Mouse (Mus musculus): Measurements from ENCODE around the gene Tbx6. TPM values are rescaled to one million over a fixed set of nuclear protein-coding genes. Genes with fewer than 3 reads are reported as not detected.

Gene Tbx6
- polyA plus RNA-seq, 1 experiment from 2014 or later: 0.42 TPM

GRCm38 (mm10) chr7:126795387-126796317 is 14.4 kb downstream of the Tbx6 start:
- WGBS: 76% methylated on average over 16 of the region's 16 CpGs
- no peaks in the 10 kb centered on the region for H3K9me3 ChIP-seq (replicated peaks; ENCODE audit: control insufficient read depth, low read length)
- ATAC-seq: no peak
- no peak overlapping the region for H3K4me3 ChIP-seq (ENCODE audit: low read depth, low read length)
- no peaks in the 10 kb centered on the region for H3K27me3 ChIP-seq (replicated peaks; ENCODE audit: control insufficient read depth, insufficient read depth, low read length)
- no peak overlapping the region for H3K9ac ChIP-seq (ENCODE audit: low read length)
- H3K4me2 ChIP-seq (ENCODE audit: low read length): no peak overlapping the region
- H3K36me3 ChIP-seq (ENCODE audit: control insufficient read depth, insufficient read depth, low read length): peaks cover 29% of the 10 kb centered on the region
- peaks cover 26% of the 10 kb centered on the region for H3K4me1 ChIP-seq (ENCODE audit: control insufficient read depth, insufficient read depth, low read length)
- DNase-seq (ENCODE audit: low spot score): no peak
- no peak overlapping the region for H3K27ac ChIP-seq (ENCODE audit: low read depth, low read length)

GRCm38 (mm10) chr7:126796350-126796932 is 15.2 kb downstream of the Tbx6 start:
- 0 out of 2 replicates have a peak overlapping the region, but pooled peaks have one; percentile 90 for H3K4me2 ChIP-seq (ENCODE audit: low read length)
- WGBS: 70% methylated on average over 8 of the region's 8 CpGs
- H3K9ac ChIP-seq (ENCODE audit: low read length): no peak overlapping the region
- H3K9me3 ChIP-seq (replicated peaks; ENCODE audit: control insufficient read depth, low read length): no peaks in the 10 kb centered on the region
- no peak overlapping the region for H3K4me3 ChIP-seq (ENCODE audit: low read depth, low read length)
- H3K27me3 ChIP-seq (replicated peaks; ENCODE audit: control insufficient read depth, insufficient read depth, low read length): no peaks in the 10 kb centered on the region
- H3K36me3 ChIP-seq (ENCODE audit: control insufficient read depth, insufficient read depth, low read length): peaks cover 31% of the 10 kb centered on the region
- ATAC-seq (no peak), DNase-seq (ENCODE audit: low spot score) (peak; percentile 34)
- no peak overlapping the region for H3K27ac ChIP-seq (ENCODE audit: low read depth, low read length)
- H3K4me1 ChIP-seq (ENCODE audit: control insufficient read depth, insufficient read depth, low read length): peaks cover 19% of the 10 kb centered on the region

GRCm38 (mm10) chr7:126797411-126798126 is 16.3 kb downstream of the Tbx6 start, which contains the start of gene Fam57b:
TSS of gene Fam57b (plus strand) at chr7:126797668.
- peak within 1 kb of the TSS; percentile 90 for H3K4me2 ChIP-seq (ENCODE audit: low read length)
- peaks cover 17% of the 10 kb centered on the region for H3K4me1 ChIP-seq (ENCODE audit: control insufficient read depth, insufficient read depth, low read length)
- no peak for DNase-seq (ENCODE audit: low spot score)
- 25% methylated on average over 20 of the region's 21 CpGs for WGBS
- peaks cover 34% of the 10 kb centered on the region for H3K36me3 ChIP-seq (ENCODE audit: control insufficient read depth, insufficient read depth, low read length)
- H3K4me3 ChIP-seq (ENCODE audit: low read depth, low read length): peak within 1 kb of the TSS; percentile 70
- H3K9me3 ChIP-seq (replicated peaks; ENCODE audit: control insufficient read depth, low read length): no peaks in the 10 kb centered on the region
- H3K27me3 ChIP-seq (replicated peaks; ENCODE audit: control insufficient read depth, insufficient read depth, low read length): no peaks in the 10 kb centered on the region
- H3K9ac ChIP-seq (ENCODE audit: low read length): peak within 1 kb of the TSS; percentile 84
- no peak for ATAC-seq
- H3K27ac ChIP-seq (ENCODE audit: low read depth, low read length): peak within 1 kb of the TSS; percentile 86

- DNase-seq (ENCODE audit: low spot score) (no peak), ATAC-seq (no peak)
- Histone ChIP-seq H3K27ac (ENCODE audit: low read depth, low read length) (peak overlapping the region; percentile 86), H3K9me3 (replicated peaks; ENCODE audit: control insufficient read depth, low read length) (no peaks in the 10 kb centered on the region), H3K36me3 (ENCODE audit: control insufficient read depth, insufficient read depth, low read length) (peaks cover 41% of the 10 kb centered on the region), H3K4me1 (ENCODE audit: control insufficient read depth, insufficient read depth, low read length) (peaks cover 12% of the 10 kb centered on the region), H3K4me2 (ENCODE audit: low read length) (peak overlapping the region; percentile 90), H3K27me3 (replicated peaks; ENCODE audit: control insufficient read depth, insufficient read depth, low read length) (no peaks in the 10 kb centered on the region), H3K4me3 (ENCODE audit: low read depth, low read length) (peak overlapping the region; percentile 70), H3K9ac (ENCODE audit: low read length) (peak overlapping the region; percentile 84)
- WGBS: 1% methylated on average over 38 of the region's 40 CpGs
These were observed 17.1 kb downstream of the Tbx6 start for GRCm38 (mm10) chr7:126798127-126799049.

GRCm38 (mm10) chr7:126799050-126799467 is 17.8 kb downstream of the Tbx6 start:
- 0% methylated on average over 29 of the region's 36 CpGs for WGBS

GRCm38 (mm10) chr7:126799468-126800268 is 18.4 kb downstream of the Tbx6 start:
- DNase-seq (ENCODE audit: low spot score) (peak; percentile 95), ATAC-seq (peak; percentile 91)
- Histone ChIP-seq H3K27ac (ENCODE audit: low read depth, low read length) (peak overlapping the region; percentile 95), H3K4me3 (ENCODE audit: low read depth, low read length) (peak overlapping the region; percentile 70), H3K9ac (ENCODE audit: low read length) (peak overlapping the region; percentile 76), H3K4me1 (ENCODE audit: control insufficient read depth, insufficient read depth, low read length) (peaks cover 12% of the 10 kb centered on the region), H3K4me2 (ENCODE audit: low read length) (peak overlapping the region; percentile 90), H3K36me3 (ENCODE audit: control insufficient read depth, insufficient read depth, low read length) (peaks cover 45% of the 10 kb centered on the region), H3K9me3 (replicated peaks; ENCODE audit: control insufficient read depth, low read length) (no peaks in the 10 kb centered on the region), H3K27me3 (replicated peaks; ENCODE audit: control insufficient read depth, insufficient read depth, low read length) (no peaks in the 10 kb centered on the region)
- WGBS: 1% methylated on average over 38 of the region's 38 CpGs

More at GRCm38 (mm10) chr7:126799050-126799467, 17.8 kb downstream of the Tbx6 start:
- peaks cover 45% of the 10 kb centered on the region for H3K36me3 ChIP-seq (ENCODE audit: control insufficient read depth, insufficient read depth, low read length)
- H3K27ac ChIP-seq (ENCODE audit: low read depth, low read length): peak overlapping the region; percentile 95
- DNase-seq (ENCODE audit: low spot score) (peak; percentile 98), ATAC-seq (peak; percentile 97)
- peak overlapping the region; percentile 84 for H3K9ac ChIP-seq (ENCODE audit: low read length)
- peaks cover 12% of the 10 kb centered on the region for H3K4me1 ChIP-seq (ENCODE audit: control insufficient read depth, insufficient read depth, low read length)
- H3K4me3 ChIP-seq (ENCODE audit: low read depth, low read length): peak overlapping the region; percentile 70
- peak overlapping the region; percentile 90 for H3K4me2 ChIP-seq (ENCODE audit: low read length)
- H3K9me3 ChIP-seq (replicated peaks; ENCODE audit: control insufficient read depth, low read length): no peaks in the 10 kb centered on the region
- no peaks in the 10 kb centered on the region for H3K27me3 ChIP-seq (replicated peaks; ENCODE audit: control insufficient read depth, insufficient read depth, low read length)

- peaks cover 45% of the 10 kb centered on the region for H3K36me3 ChIP-seq (ENCODE audit: control insufficient read depth, insufficient read depth, low read length)
- H3K4me2 ChIP-seq (ENCODE audit: low read length): peak overlapping the region; percentile 90
- no peak for ATAC-seq
- peak overlapping the region; percentile 76 for H3K9ac ChIP-seq (ENCODE audit: low read length)
- H3K9me3 ChIP-seq (replicated peaks; ENCODE audit: control insufficient read depth, low read length): no peaks in the 10 kb centered on the region
- peak overlapping the region; percentile 70 for H3K4me3 ChIP-seq (ENCODE audit: low read depth, low read length)
- H3K4me1 ChIP-seq (ENCODE audit: control insufficient read depth, insufficient read depth, low read length): peaks cover 12% of the 10 kb centered on the region
- 31% methylated on average over 5 of the region's 5 CpGs for WGBS
- no peak for DNase-seq (ENCODE audit: low spot score)
- H3K27ac ChIP-seq (ENCODE audit: low read depth, low read length): peak overlapping the region; percentile 95; the same call in 1 of the 2 replicates
- H3K27me3 ChIP-seq (replicated peaks; ENCODE audit: control insufficient read depth, insufficient read depth, low read length): no peaks in the 10 kb centered on the region
These were observed 19.2 kb downstream of the Tbx6 start for GRCm38 (mm10) chr7:126800269-126801056.

Data from forebrain, embryonic 14.5 days (tissue).